Mouse (Mus musculus) stomach, adult 2 months (tissue): ENCODE data around the gene Tcp11l1. TPM values are rescaled to one million over a fixed set of nuclear protein-coding genes. Genes with fewer than 3 reads are reported as not detected.

Experiments used
- polyA plus RNA-seq: library from polyadenylated mRNA; depleted of rRNA; stranded (reverse); fragments of >200 nt; gene quantifications from 2 replicates; pipeline ENCODE4 v1.2.3, GENCODE M21; 2012; rRNA removed

Gene Tcp11l1
- 1.1 and 1.5 TPM in 2 replicates for polyA plus RNA-seq

DNA sequence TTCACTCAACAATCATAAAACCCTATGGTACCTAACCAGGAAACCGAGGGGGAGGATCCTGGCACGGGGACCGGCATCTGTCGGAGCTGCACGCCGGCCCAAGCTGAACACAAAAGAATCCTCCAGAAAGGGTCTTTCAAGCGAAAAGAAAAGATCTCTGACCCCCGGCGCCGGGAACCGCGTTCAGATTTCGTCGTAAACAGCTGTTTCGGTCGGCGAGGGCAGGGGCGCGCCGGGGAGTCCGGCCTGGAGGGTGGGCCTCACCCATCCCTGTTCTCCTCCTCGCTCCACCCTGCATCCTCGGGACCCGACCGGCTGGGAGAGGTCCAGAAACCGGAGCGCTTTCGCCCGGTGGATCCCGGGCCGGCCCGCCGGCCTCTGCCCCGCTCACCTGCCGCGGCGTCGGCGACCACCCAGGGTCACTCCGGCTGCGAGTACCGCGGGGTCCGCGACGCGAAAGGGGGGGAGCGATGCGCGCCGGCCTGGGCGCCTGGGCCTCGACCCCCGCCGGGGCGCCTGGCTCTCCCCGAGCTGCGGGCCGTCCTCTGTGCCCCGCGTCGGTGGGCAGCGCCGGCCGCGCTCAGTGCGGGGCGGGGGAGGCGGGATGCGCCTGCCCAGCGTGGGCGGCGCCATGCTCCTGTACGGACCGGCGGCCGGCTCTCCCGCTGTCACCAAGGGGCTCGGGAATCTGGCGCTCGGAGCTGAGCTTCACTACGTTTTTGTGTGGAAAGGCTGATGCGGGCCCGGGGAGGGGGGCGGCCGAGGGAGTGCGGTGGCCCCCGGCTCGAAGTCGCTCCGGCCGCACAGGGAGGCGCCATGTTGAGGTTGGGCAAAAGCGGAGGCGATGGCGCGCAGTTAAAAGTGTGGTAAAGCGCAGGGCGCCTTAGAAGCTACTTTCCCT is at the start of gene Tcp11l1:
Gene Tcp11l1, minus strand, starts transcription at position 585 of the 901 bp plus-strand sequence.

DNA sequence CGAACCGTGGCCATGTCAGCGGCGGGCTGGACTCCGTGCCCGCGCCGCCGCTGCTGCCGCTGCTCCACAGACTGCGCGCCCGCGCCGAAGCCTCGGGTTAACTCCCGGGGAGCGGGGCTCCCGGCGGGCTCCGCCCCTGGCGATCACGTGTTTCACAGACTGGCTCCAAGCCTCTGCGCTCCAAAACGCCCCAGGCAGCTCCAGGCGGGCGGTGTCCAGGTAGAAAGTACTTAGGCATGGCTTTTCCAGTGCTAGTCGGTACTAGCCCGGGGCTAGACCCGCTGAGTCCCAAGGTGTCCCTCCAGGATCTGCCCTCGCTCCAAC is 30.7 kb upstream of the Tcp11l1 start, which contains the start of gene Depdc7:
Gene Depdc7, minus strand, starts transcription at position 138 of the 324 bp plus-strand sequence.

DNA sequence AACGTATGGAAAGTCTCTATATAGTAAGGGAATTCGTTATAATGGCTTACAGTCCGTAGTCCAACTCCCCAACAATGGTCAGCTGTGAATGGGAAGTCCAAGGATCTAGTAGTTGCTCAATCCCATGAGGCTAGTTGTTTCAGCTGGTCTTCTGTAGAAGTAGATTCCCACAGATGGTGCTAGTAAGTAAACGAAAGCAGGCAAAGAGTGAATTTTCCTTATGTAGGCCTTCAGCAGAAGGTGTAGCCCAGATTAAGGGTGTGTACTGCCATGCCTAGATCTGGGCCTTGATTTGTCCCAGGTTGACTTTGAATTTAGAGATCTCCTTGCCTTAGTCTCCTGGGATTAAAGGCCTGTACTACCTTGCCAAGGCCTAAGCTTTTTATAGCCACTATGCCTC is 4.3 kb upstream of the Tcp11l1 start, which contains the start of gene Pin1rt1:
Gene Pin1rt1, minus strand, starts transcription at position 101 of the 400 bp plus-strand sequence.

Other genes starting within 250 kb of the Tcp11l1 start
- 5.7 and 6.9 TPM in 2 replicates for gene Hipk3, start 217.7 kb downstream of the Tcp11l1 start, polyA plus RNA-seq
- gene Cstf3, start 121.6 kb downstream of the Tcp11l1 start, polyA plus RNA-seq = 1.1 and 1.4 TPM in 2 replicates
- gene Pin1rt1, start 4.2 kb upstream of the Tcp11l1 start, polyA plus RNA-seq = not detected in 2 replicates
- gene Depdc7, start 30.7 kb upstream of the Tcp11l1 start, polyA plus RNA-seq = 0.30 and 0.59 TPM in 2 replicates
- 0.62 and 1.0 TPM in 2 replicates for gene Qser1, start 104.6 kb upstream of the Tcp11l1 start, polyA plus RNA-seq
- 0.40 and 0.67 TPM in 2 replicates for gene Prrg4, start 137.7 kb upstream of the Tcp11l1 start, polyA plus RNA-seq
- gene Ccdc73, start 155.6 kb upstream of the Tcp11l1 start, polyA plus RNA-seq = not detected in 2 replicates